Mouse (Mus musculus): Measurements from ENCODE around the gene Malsu1. TPM values are rescaled to one million over a fixed set of nuclear protein-coding genes. Genes with fewer than 3 reads are reported as not detected.

Gene Malsu1
- total RNA-seq (2021): 10 to 100 TPM; 45.6 to 51.4 TPM
- long read RNA-seq, experiment 1, transcript Malsu1-203 (4 exons, 2,819 nt): major isoform, 59 of 62 reads
- long read RNA-seq, experiment 1, partial matches to known transcripts: 1 of 62 reads
- long read RNA-seq, experiment 1, other reads (novel, unspliced or antisense): 0 of 62 reads
- long read RNA-seq, experiment 2, transcript Malsu1-203 (4 exons, 2,819 nt): major isoform, 52 of 64 reads
- long read RNA-seq, experiment 2, partial matches to known transcripts: 7 of 64 reads
- long read RNA-seq, experiment 2, other reads (novel, unspliced or antisense): 2 of 64 reads

- Histone ChIP-seq H3K4me3 (peak within 1 kb of the TSS; percentile 85), H3K27ac (peak within 1 kb of the TSS; percentile 97)
- no peak for TF ChIP-seq CTCF (IDR thresholded peaks at IDR 0.05)
- intact Hi-C loops (cut with DNase I): loop anchor here (2.0 to 5.0 kb wide), 3 partner anchors 23 to 189 kb away; partner anchors contain the start of gene Tra2a
- peak; percentile 96 for DNase-seq
Observed at GRCm38 (mm10) chr6:49073304-49074116, at the start of gene Malsu1. TSS of gene Malsu1 (plus strand) at chr6:49073795.

GRCm38 (mm10) chr6:49025290-49025689 is 48.3 kb upstream of the Malsu1 start:
- no peak for TF ChIP-seq CTCF (IDR thresholded peaks at IDR 0.05)
- no peak overlapping the region for H3K27ac ChIP-seq
- no peak for DNase-seq
- intact Hi-C loops (cut with DNase I): no loop called here
- no peak overlapping the region for H3K4me3 ChIP-seq

DNA sequence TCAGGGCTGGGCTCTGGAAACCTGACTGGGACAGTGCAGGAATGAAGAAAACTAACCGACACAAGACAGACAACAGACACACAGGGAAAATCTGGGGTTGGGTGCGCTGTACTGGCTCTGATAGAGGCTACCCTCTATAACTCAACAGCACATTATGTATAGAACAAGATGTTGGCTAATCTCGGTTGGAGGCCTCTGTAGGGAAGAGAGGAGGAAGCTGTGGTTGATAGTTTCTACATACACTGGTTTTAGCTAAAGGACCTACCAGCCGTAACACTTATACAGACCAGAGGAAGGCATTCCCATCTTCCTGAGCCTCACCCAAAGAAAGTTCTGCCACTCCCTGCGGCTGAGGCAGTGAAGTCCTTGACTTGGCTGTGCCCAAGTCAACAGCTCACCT is 47.1 kb upstream of the Malsu1 start:
- intact Hi-C loops (cut with DNase I): no loop called here
- H3K4me3 ChIP-seq: no peak overlapping the region
- no peak overlapping the region for H3K27ac ChIP-seq
- TF ChIP-seq CTCF (IDR thresholded peaks at IDR 0.05): no peak
- no peak for DNase-seq

DNA sequence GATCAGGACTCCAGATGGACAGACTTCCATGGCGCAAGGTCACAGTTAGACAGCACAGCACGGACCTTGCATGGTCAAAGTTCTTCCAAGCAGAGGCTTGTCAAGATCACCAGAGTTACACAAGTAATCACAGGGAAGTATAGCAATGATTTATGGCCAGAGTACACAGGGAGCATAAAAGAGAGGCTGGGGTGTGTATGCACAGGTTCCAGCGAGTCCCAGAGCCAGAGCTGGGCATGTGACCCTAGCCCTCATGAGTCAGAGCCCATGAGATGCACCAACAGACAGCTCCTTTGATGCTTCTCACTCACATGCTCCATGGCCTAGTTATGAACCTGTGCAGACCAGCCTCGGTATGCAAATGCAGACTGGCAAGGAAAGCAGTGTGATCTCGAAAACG is 45.6 kb upstream of the Malsu1 start:
- Histone ChIP-seq H3K27ac (no peak overlapping the region), H3K4me3 (no peak overlapping the region)
- intact Hi-C loops (cut with DNase I): no loop called here
- TF ChIP-seq CTCF (IDR thresholded peaks at IDR 0.05): no peak
- no peak for DNase-seq

DNA sequence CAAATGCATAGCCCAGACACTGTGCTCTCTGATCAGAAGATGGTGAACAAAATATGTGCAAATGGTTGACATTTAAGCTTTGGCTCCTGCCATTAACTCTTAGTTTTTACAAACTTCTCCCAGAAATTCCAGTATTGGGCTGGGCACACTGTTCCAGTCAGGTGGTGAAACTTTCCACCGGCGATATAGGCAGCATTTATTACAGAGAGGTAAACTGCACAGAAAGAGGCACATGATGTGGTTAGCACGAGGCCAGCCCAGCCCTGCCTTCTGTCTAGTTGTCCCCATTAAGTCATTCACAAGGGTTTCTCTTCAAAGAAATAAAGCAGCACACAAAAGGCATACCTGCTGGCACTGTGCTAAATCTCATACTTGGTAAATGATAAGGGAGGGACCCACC is 44.9 kb upstream of the Malsu1 start:
- H3K4me3 ChIP-seq: no peak overlapping the region
- DNase-seq: no peak
- H3K27ac ChIP-seq: no peak overlapping the region
- intact Hi-C loops (cut with DNase I): no loop called here
- no peak for TF ChIP-seq CTCF (IDR thresholded peaks at IDR 0.05)

DNA sequence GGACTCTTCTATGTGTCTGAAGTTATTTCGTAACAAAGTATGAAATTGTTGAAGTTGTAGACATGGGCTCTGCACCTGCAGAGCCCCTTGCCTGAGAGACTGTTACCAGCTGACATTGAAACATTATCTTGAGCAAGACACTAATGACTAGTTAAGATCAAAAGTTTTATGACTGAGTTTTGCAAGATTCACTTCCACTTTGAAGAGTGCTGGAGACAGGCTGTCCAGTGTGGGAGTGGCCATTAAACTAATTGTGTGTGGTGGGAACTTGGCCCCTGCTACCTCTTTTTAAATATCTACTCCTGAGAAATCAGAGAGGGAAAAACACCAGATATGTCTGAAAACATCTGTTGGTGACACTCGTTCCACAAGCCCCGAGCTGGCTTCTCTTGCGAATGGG is 42.4 kb upstream of the Malsu1 start:
- intact Hi-C loops (cut with DNase I): no loop called here
- no peak for TF ChIP-seq CTCF (IDR thresholded peaks at IDR 0.05)
- no peak for DNase-seq
- no peak overlapping the region for H3K27ac ChIP-seq
- H3K4me3 ChIP-seq: no peak overlapping the region

- H3K27ac ChIP-seq: no peak overlapping the region
- TF ChIP-seq CTCF (IDR thresholded peaks at IDR 0.05): no peak
- no peak overlapping the region for H3K4me3 ChIP-seq
- no peak for DNase-seq
- intact Hi-C loops (cut with DNase I): no loop called here
Observed at GRCm38 (mm10) chr6:49032783-49033182, 40.8 kb upstream of the Malsu1 start.

DNA sequence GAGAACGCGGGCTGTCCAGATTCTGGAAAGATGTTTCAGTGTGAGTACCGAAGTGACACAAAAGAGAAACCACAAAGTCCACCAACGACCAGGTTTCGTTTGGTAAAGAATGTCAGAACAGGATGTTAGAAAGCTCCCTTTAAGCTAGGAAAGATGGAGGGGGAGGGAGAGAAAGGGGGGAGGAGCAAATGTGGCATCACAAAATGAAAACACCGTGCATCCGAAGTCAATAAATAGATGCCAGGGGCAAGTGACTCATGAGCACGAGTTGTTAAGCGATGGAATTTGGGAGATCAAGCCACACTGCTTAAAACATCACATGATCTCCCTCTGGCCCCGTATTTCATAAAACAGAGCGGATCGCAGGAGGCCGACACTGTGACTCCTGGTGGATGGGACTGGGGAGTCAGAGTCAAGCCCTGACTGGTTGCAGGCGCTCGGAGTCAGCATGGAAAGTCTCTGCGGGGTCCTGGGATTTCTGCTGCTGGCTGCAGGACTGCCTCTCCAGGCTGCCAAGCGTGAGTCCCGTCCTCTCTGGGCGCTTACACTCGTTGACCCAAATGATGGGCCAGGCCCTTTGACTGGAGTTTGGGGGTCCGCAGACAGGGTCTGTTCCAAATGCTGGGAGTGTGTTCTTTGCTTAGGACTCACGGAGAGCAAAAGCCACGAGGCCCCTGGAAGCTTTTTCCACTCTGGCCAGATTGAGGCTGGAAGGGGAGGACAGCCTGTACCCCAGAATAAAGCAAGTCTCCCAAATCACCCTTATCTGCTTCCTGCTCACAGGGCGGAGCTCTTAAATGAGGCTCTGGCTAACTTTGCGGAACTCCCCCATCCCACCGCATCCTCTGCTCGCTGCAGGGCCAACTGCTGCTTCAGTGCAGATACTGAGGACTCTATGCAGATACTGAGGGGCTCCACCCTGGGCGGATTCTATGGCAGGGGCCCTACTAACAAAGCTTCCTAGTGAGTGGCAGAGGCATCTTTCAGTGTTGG is 37.0 kb upstream of the Malsu1 start, which contains the start of gene Gpnmb:
TSS of gene Gpnmb (plus strand) at position 272 of the 993 bp plus-strand sequence.
- peak; percentile 24 for DNase-seq
- Histone ChIP-seq H3K27ac (peak within 1 kb of the TSS; percentile 53), H3K4me3 (peak within 1 kb of the TSS; percentile 62)
- TF ChIP-seq CTCF (IDR thresholded peaks at IDR 0.05): no peak
- intact Hi-C loops (cut with DNase I): no loop called here

DNA sequence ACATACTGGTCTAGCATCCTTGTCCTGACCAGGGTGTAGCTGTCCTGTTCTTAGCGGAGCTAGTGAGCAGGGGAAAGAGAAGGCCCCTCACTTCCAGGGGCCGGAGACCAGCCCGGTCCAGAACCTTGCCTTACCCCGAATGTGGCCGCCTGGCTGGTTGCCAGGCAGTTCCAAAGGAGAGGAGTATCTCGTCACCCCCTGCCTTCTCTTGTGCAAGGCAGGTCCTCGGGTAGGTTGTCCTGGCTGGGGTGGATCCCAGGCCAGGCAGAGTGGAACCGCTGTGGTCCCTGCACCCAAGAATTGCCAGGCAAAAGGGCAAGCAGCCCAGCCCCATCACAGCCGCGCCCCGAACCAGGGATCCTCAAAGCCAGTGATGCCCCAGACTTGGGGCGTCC is 36.3 kb upstream of the Malsu1 start:
- intact Hi-C loops (cut with DNase I): no loop called here
- DNase-seq: no peak
- TF ChIP-seq CTCF (IDR thresholded peaks at IDR 0.05): no peak
- Histone ChIP-seq H3K27ac (0 out of 2 replicates have a peak overlapping the region, but pooled peaks have one; percentile 53), H3K4me3 (peak overlapping the region; percentile 62)

GRCm38 (mm10) chr6:49039470-49040180 is 34.0 kb upstream of the Malsu1 start:
- intact Hi-C loops (cut with DNase I): no loop called here
- Histone ChIP-seq H3K4me3 (peak overlapping the region; percentile 61), H3K27ac (no peak overlapping the region)
- TF ChIP-seq CTCF (IDR thresholded peaks at IDR 0.05): peak; percentile 85
- peak; percentile 64 for DNase-seq

- no peak for TF ChIP-seq CTCF (IDR thresholded peaks at IDR 0.05)
Observed at GRCm38 (mm10) chr6:49046502-49046901, 27.1 kb upstream of the Malsu1 start.

DNA sequence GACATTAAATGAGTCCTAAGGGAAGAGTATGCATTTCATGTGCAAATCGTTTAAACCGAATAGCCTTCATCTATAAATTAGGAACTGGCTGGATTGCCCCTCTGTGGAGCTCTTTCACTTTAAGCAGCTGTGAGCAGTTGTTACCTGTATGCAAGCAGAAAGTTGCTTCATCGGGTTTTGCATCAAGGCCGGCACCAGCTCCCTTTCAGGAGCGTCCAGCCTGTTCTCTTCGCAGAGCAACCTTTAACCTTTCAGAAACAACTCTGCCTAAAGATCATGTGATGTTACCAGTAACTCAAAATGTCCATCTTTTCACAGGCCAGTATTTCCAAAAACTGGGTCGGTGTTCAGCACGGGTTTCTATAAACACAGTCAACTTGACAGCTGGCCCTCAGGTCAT is 26.6 kb upstream of the Malsu1 start:
- TF ChIP-seq CTCF (IDR thresholded peaks at IDR 0.05): no peak
- intact Hi-C loops (cut with DNase I): no loop called here
- DNase-seq: no peak
- no peak overlapping the region for H3K4me3 ChIP-seq
- H3K27ac ChIP-seq: no peak overlapping the region

More at GRCm38 (mm10) chr6:49046502-49046901, 27.1 kb upstream of the Malsu1 start:
- intact Hi-C loops (cut with DNase I): no loop called here
- Histone ChIP-seq H3K4me3 (no peak overlapping the region), H3K27ac (no peak overlapping the region)
- no peak for DNase-seq
